Mouse (Mus musculus) frontal cortex, adult 2 months (tissue): Measurements from ENCODE around the gene Atp13a5. TPM values are rescaled to one million over a fixed set of nuclear protein-coding genes. Genes with fewer than 3 reads are reported as not detected.

Source experiments
- DNase-seq, 2 experiments: peaks; one replicate each; pipeline ENCODE4 v3.0.0; 2022; ENCODE audit warnings: low spot score in 1 of 2; ENCODE audit errors: extremely low spot score in 1 of 2
- polyA plus RNA-seq: library from polyadenylated mRNA; depleted of rRNA; stranded (reverse); fragments of >200 nt; gene quantifications from 2 replicates; pipeline ENCODE4 v1.2.3, GENCODE M21; 2012; rRNA removed

Gene Atp13a5
- polyA plus RNA-seq = 7.4 and 10.3 TPM in 2 replicates

- DNase-seq = no peak
Observed at GRCm38 (mm10) chr16:29378458-29378857, at the start of gene Atp13a5. Gene Atp13a5, minus strand, starts transcription at chr16:29378732.

- peak; percentile 11 to 51 for DNase-seq
Observed at GRCm38 (mm10) chr16:29414822-29415221, 36.3 kb upstream of the Atp13a5 start.

GRCm38 (mm10) chr16:29407319-29407718 is 28.8 kb upstream of the Atp13a5 start:
- peak in 1 of 2 experiments; percentile 16 for DNase-seq

- DNase-seq = no peak
Observed at GRCm38 (mm10) chr16:29399079-29399478, 20.5 kb upstream of the Atp13a5 start.

- no peak for DNase-seq
Observed at GRCm38 (mm10) chr16:29384781-29385180, 6.2 kb upstream of the Atp13a5 start.

GRCm38 (mm10) chr16:29374636-29375035 is 3.9 kb downstream of the Atp13a5 start:
- peak; percentile 11 to 59 for DNase-seq

- peak in 1 of 2 experiments; percentile 39 for DNase-seq
Observed at GRCm38 (mm10) chr16:29331351-29332044, 47.0 kb downstream of the Atp13a5 start.

- DNase-seq = no peak
Observed at GRCm38 (mm10) chr16:29330948-29331347, 47.6 kb downstream of the Atp13a5 start.

- DNase-seq = peak in 1 of 2 experiments; percentile 21
Observed at GRCm38 (mm10) chr16:29329213-29329612, 49.3 kb downstream of the Atp13a5 start.

GRCm38 (mm10) chr16:29327910-29328309 is 50.6 kb downstream of the Atp13a5 start:
- DNase-seq = no peak

- DNase-seq = no peak
Observed at GRCm38 (mm10) chr16:29325233-29325919, 53.2 kb downstream of the Atp13a5 start.

- no peak for DNase-seq
Observed at GRCm38 (mm10) chr16:29320717-29321116, 57.8 kb downstream of the Atp13a5 start.

- DNase-seq = no peak
Observed at GRCm38 (mm10) chr16:29315391-29315790, 63.1 kb downstream of the Atp13a5 start.

- no peak for DNase-seq
Observed at GRCm38 (mm10) chr16:29314991-29315390, 63.5 kb downstream of the Atp13a5 start.

- DNase-seq = no peak
Observed at GRCm38 (mm10) chr16:29297555-29298021, 80.9 kb downstream of the Atp13a5 start.

GRCm38 (mm10) chr16:29280691-29281090 is 97.8 kb downstream of the Atp13a5 start:
- no peak for DNase-seq

- DNase-seq = no peak
Observed at GRCm38 (mm10) chr16:29254325-29254724, 124.2 kb downstream of the Atp13a5 start.

- DNase-seq = no peak
Observed at GRCm38 (mm10) chr16:29235951-29236350, 142.6 kb downstream of the Atp13a5 start.

GRCm38 (mm10) chr16:29216395-29217295 is 161.9 kb downstream of the Atp13a5 start:
- DNase-seq = peak; percentile 74 to 77

- DNase-seq = peak; percentile 5 to 39
Observed at GRCm38 (mm10) chr16:29209605-29210411, 168.7 kb downstream of the Atp13a5 start, which contains the start of gene Hrasls. Gene Hrasls, plus strand, starts transcription at chr16:29209695.
